Mouse (Mus musculus): Measurements from ENCODE around the gene Kazn.

The Kazn gene

GRCm38 (mm10) chr4:142189960-142190359, 49.2 kb downstream of the Kazn start:
- DNase-seq (ENCODE audit: low spot score), result no peak

- DNase-seq (ENCODE audit: low spot score), result no peak
Observed at GRCm38 (mm10) chr4:142188501-142188900, 50.7 kb downstream of the Kazn start.

GRCm38 (mm10) chr4:142186155-142186554, 53.0 kb downstream of the Kazn start:
- no peak for DNase-seq (ENCODE audit: low spot score)

- DNase-seq (ENCODE audit: low spot score), result no peak
Observed at GRCm38 (mm10) chr4:142185533-142185900, 53.7 kb downstream of the Kazn start.

GRCm38 (mm10) chr4:142184852-142185532, 54.2 kb downstream of the Kazn start:
- no peak for DNase-seq (ENCODE audit: low spot score)

GRCm38 (mm10) chr4:142183591-142183990, 55.6 kb downstream of the Kazn start:
- no peak for DNase-seq (ENCODE audit: low spot score)

GRCm38 (mm10) chr4:142183015-142183414, 56.2 kb downstream of the Kazn start:
- DNase-seq (ENCODE audit: low spot score), result no peak

GRCm38 (mm10) chr4:142181646-142182045, 57.6 kb downstream of the Kazn start:
- DNase-seq (ENCODE audit: low spot score), result no peak

- DNase-seq (ENCODE audit: low spot score), result no peak
Observed at GRCm38 (mm10) chr4:142180874-142181273, 58.3 kb downstream of the Kazn start.

- DNase-seq (ENCODE audit: low spot score), result no peak
Observed at GRCm38 (mm10) chr4:142180289-142180688, 58.9 kb downstream of the Kazn start.

- DNase-seq (ENCODE audit: low spot score), result no peak
Observed at GRCm38 (mm10) chr4:142179531-142179930, 59.7 kb downstream of the Kazn start.

GRCm38 (mm10) chr4:142176732-142177131, 62.5 kb downstream of the Kazn start:
- no peak for DNase-seq (ENCODE audit: low spot score)

- no peak for DNase-seq (ENCODE audit: low spot score)
Observed at GRCm38 (mm10) chr4:142173981-142174485, 65.2 kb downstream of the Kazn start.

GRCm38 (mm10) chr4:142172942-142173341, 66.3 kb downstream of the Kazn start:
- no peak for DNase-seq (ENCODE audit: low spot score)

- DNase-seq (ENCODE audit: low spot score), result no peak
Observed at GRCm38 (mm10) chr4:142171788-142172497, 67.3 kb downstream of the Kazn start.

GRCm38 (mm10) chr4:142170882-142171768, 68.1 kb downstream of the Kazn start:
- DNase-seq (ENCODE audit: low spot score), result no peak

GRCm38 (mm10) chr4:142169636-142170035, 69.6 kb downstream of the Kazn start:
- DNase-seq (ENCODE audit: low spot score), result no peak

GRCm38 (mm10) chr4:142168352-142168751, 70.8 kb downstream of the Kazn start:
- no peak for DNase-seq (ENCODE audit: low spot score)

GRCm38 (mm10) chr4:142165835-142166701, 73.1 kb downstream of the Kazn start:
- no peak for DNase-seq (ENCODE audit: low spot score)

GRCm38 (mm10) chr4:142165363-142165762, 73.8 kb downstream of the Kazn start:
- no peak for DNase-seq (ENCODE audit: low spot score)

GRCm38 (mm10) chr4:142164386-142164785, 74.8 kb downstream of the Kazn start:
- DNase-seq (ENCODE audit: low spot score), result no peak

GRCm38 (mm10) chr4:142163862-142164261, 75.3 kb downstream of the Kazn start:
- DNase-seq (ENCODE audit: low spot score), result no peak
